Mouse (Mus musculus) fat pad, adult 2 months (tissue): Measurements from ENCODE around the gene Zfand6.

Experiments
- DNase-seq: peaks from one replicate; pipeline ENCODE4 v3.0.0-alpha.2; 2011; ENCODE audit warnings: low read depth, low spot score; ENCODE audit errors: extremely low read depth

Gene Zfand6

GRCm38 (mm10) chr7:84689251-84690100 lies at the start of gene Zfand6:
TSS of gene Zfand6 (minus strand) at chr7:84689959.
- DNase-seq: no peak

GRCm38 (mm10) chr7:84736803-84737202 lies 47.0 kb upstream of the Zfand6 start:
- DNase-seq: no peak

GRCm38 (mm10) chr7:84733038-84733437 lies 43.3 kb upstream of the Zfand6 start:
- no peak for DNase-seq

- no peak for DNase-seq
Observed at GRCm38 (mm10) chr7:84732052-84732451, 42.3 kb upstream of the Zfand6 start.

- DNase-seq: no peak
Observed at GRCm38 (mm10) chr7:84731076-84731475, 41.3 kb upstream of the Zfand6 start.

GRCm38 (mm10) chr7:84722804-84723459 lies 33.2 kb upstream of the Zfand6 start:
- DNase-seq: no peak

GRCm38 (mm10) chr7:84710287-84710958 lies 20.7 kb upstream of the Zfand6 start:
- DNase-seq: no peak

- no peak for DNase-seq
Observed at GRCm38 (mm10) chr7:84706877-84707276, 17.1 kb upstream of the Zfand6 start.

GRCm38 (mm10) chr7:84690101-84690509 lies 346 bp upstream of the Zfand6 start:
- no peak for DNase-seq

GRCm38 (mm10) chr7:84687653-84688580 lies 1.8 kb downstream of the Zfand6 start:
- DNase-seq: no peak

GRCm38 (mm10) chr7:84686380-84686779 lies 3.4 kb downstream of the Zfand6 start:
- no peak for DNase-seq

GRCm38 (mm10) chr7:84684675-84685074 lies 5.1 kb downstream of the Zfand6 start:
- no peak for DNase-seq

GRCm38 (mm10) chr7:84681558-84681957 lies 8.2 kb downstream of the Zfand6 start:
- no peak for DNase-seq

- DNase-seq: no peak
Observed at GRCm38 (mm10) chr7:84680931-84681330, 8.8 kb downstream of the Zfand6 start.

- no peak for DNase-seq
Observed at GRCm38 (mm10) chr7:84680092-84680491, 9.7 kb downstream of the Zfand6 start.

GRCm38 (mm10) chr7:84679264-84679663 lies 10.5 kb downstream of the Zfand6 start:
- DNase-seq: peak; percentile 78

GRCm38 (mm10) chr7:84673103-84673502 lies 16.7 kb downstream of the Zfand6 start:
- DNase-seq: no peak

- DNase-seq: no peak
Observed at GRCm38 (mm10) chr7:84669554-84670152, 20.1 kb downstream of the Zfand6 start.

- no peak for DNase-seq
Observed at GRCm38 (mm10) chr7:84667946-84668345, 21.8 kb downstream of the Zfand6 start.

- no peak for DNase-seq
Observed at GRCm38 (mm10) chr7:84652740-84653139, 37.0 kb downstream of the Zfand6 start.
